Mouse (Mus musculus) heart, postnatal 0 days (tissue): ENCODE measurements around the gene Nxph3.
A peak's percentile ranks its signal among the peaks of the same experiment; 100 is the strongest.

ENCODE experiments used
- CTCF ChIP-seq: IDR thresholded peaks from 2 replicates; pipeline ENCODE4 v1.5.1; 2016; ENCODE audit warnings: antibody characterized with exemption, control low read depth, low read depth
- EP300 ChIP-seq: IDR thresholded peaks from 2 replicates; pipeline ENCODE4 v1.6.1; 2016; ENCODE audit warnings: antibody characterized with exemption, low read depth

DNA sequence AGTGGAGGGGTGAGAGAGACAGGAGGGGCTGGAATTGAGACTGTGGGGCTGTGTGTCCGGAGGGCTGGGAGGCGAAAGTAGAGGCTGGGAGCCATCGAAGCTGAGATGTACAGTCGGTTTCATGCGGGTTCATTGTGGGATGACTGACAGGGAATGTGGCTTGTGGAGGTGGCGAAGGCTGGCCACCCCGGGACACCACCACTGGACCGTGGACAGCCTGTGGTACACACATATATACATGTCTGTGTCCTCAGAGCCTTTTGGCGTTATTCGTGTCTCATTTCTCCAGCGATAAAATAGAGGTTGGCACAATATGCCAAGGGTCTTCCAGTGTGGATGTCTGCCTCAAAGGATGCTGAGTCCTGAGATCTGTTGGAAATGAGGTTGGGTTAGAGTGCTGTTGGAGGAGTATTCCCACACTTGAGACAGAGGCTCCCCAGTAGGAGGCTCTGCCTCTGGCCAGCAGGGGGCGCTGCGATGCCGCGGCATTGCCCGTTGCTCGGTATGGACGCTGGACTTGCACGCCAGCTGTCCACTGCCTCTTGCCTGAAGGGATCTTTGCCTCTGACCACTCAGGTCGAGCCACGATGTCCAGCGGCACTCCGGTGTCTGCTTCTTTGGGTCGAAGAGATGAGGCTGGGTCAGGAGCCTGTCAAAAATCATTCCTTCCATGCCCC, 19.3 kb upstream of the Nxph3 start:
- TF ChIP-seq CTCF: peak; percentile 99
- TF ChIP-seq EP300: no peak
